Mouse (Mus musculus): ENCODE measurements around the gene Iah1.

Gene Iah1

GRCm38 (mm10) chr12:21318143-21318895 lies 2.1 kb downstream of the Iah1 start:
- in situ Hi-C loops (cut with MboI, MseI), result loop anchor here in 1 of 2 experiments (5.0 kb wide), 1 partner anchor 59 kb away; no protein-coding TSS in a partner anchor

- in situ Hi-C loops (cut with MboI, MseI), result no loop called here
Measured at GRCm38 (mm10) chr12:21320317-21320716, 4.1 kb downstream of the Iah1 start.

GRCm38 (mm10) chr12:21321170-21321569 lies 5.0 kb downstream of the Iah1 start:
- in situ Hi-C loops (cut with MboI, MseI), result no loop called here

GRCm38 (mm10) chr12:21322296-21322695 lies 6.1 kb downstream of the Iah1 start:
- in situ Hi-C loops (cut with MboI, MseI), result no loop called here

- in situ Hi-C loops (cut with MboI, MseI), result no loop called here
Measured at GRCm38 (mm10) chr12:21322856-21323255, 6.7 kb downstream of the Iah1 start.

- in situ Hi-C loops (cut with MboI, MseI), result no loop called here
Measured at GRCm38 (mm10) chr12:21324101-21324500, 7.9 kb downstream of the Iah1 start.

GRCm38 (mm10) chr12:21325266-21325665 lies 9.1 kb downstream of the Iah1 start:
- in situ Hi-C loops (cut with MboI, MseI), result loop anchor here in 1 of 2 experiments (5.0 kb wide), 1 partner anchor 77 kb away; no protein-coding TSS in a partner anchor

- in situ Hi-C loops (cut with MboI, MseI), result loop anchor here in 1 of 2 experiments (5.0 kb wide), 1 partner anchor 76 kb away; no protein-coding TSS in a partner anchor
Measured at GRCm38 (mm10) chr12:21326325-21326724, 10.1 kb downstream of the Iah1 start.

GRCm38 (mm10) chr12:21329661-21330400 lies 13.6 kb downstream of the Iah1 start:
- in situ Hi-C loops (cut with MboI, MseI), result loop anchor here in 1 of 2 experiments (5.0 kb wide), 1 partner anchor 72 kb away; no protein-coding TSS in a partner anchor

GRCm38 (mm10) chr12:21330961-21331576 lies 14.9 kb downstream of the Iah1 start:
- in situ Hi-C loops (cut with MboI, MseI), result no loop called here

- in situ Hi-C loops (cut with MboI, MseI), result no loop called here
Measured at GRCm38 (mm10) chr12:21331711-21332110, 15.5 kb downstream of the Iah1 start.

- in situ Hi-C loops (cut with MboI, MseI), result no loop called here
Measured at GRCm38 (mm10) chr12:21333021-21333420, 16.8 kb downstream of the Iah1 start.

- in situ Hi-C loops (cut with MboI, MseI), result no loop called here
Measured at GRCm38 (mm10) chr12:21333766-21334165, 17.6 kb downstream of the Iah1 start.

GRCm38 (mm10) chr12:21335869-21336268 lies 19.7 kb downstream of the Iah1 start:
- in situ Hi-C loops (cut with MboI, MseI), result no loop called here

- in situ Hi-C loops (cut with MboI, MseI), result no loop called here
Measured at GRCm38 (mm10) chr12:21337171-21337570, 21.0 kb downstream of the Iah1 start.

GRCm38 (mm10) chr12:21340674-21341073 lies 24.5 kb downstream of the Iah1 start:
- in situ Hi-C loops (cut with MboI, MseI), result no loop called here

GRCm38 (mm10) chr12:21346972-21347371 lies 30.8 kb downstream of the Iah1 start:
- in situ Hi-C loops (cut with MboI, MseI), result no loop called here

- in situ Hi-C loops (cut with MboI, MseI), result no loop called here
Measured at GRCm38 (mm10) chr12:21350113-21350876, 34.1 kb downstream of the Iah1 start.

GRCm38 (mm10) chr12:21353681-21354080 lies 37.5 kb downstream of the Iah1 start:
- in situ Hi-C loops (cut with MboI, MseI), result no loop called here

GRCm38 (mm10) chr12:21362686-21363085 lies 46.5 kb downstream of the Iah1 start:
- in situ Hi-C loops (cut with MboI, MseI), result no loop called here

GRCm38 (mm10) chr12:21363195-21363594 lies 47.0 kb downstream of the Iah1 start:
- in situ Hi-C loops (cut with MboI, MseI), result no loop called here

Measured in T-helper 17 cell (primary cell).